Mouse (Mus musculus) heart, adult 2 months (tissue): ENCODE results near the gene Spag16.

Experiments
- CTCF ChIP-seq: fragments of 200-600 bp; IDR thresholded peaks from 2 replicates; pipeline ENCODE4 v1.8.1; 2022; ENCODE audit warnings: antibody characterized with exemption, mild to moderate bottlenecking, moderate library complexity
- EP300 ChIP-seq: fragments of 200-500 bp; IDR thresholded peaks from 2 replicates; pipeline ENCODE4 v1.6.1; 2011; ENCODE audit warnings: low read depth, low read length, control low read depth; ENCODE audit not compliant: insufficient read depth
- POLR2A ChIP-seq: fragments of 200-500 bp; IDR thresholded peaks from 2 replicates; pipeline ENCODE4 v1.6.1; 2011; ENCODE audit warnings: mild to moderate bottlenecking, low read depth, low read length, control low read depth; ENCODE audit not compliant: insufficient read depth

DNA sequence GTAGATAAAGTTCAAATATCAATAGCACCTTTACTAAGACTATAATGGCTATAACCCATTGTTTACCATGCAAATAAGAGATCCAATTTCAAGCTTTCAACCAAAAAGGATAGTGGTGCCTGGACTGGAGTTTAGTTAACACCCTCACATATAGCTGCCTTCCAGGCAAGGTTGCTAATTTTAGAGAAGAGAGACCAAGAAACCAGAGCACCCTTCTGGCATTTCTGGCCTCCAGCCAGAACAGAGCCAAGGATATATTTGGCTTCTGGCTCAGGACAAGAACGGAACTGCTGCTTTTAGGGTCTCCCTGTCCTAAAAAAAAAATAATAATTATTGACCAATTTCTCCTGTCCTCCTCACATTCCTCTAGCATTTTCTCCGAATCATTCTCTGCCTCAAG lies 703.0 kb downstream of the Spag16 start:
- TF ChIP-seq CTCF (peak; percentile 15; the same call in 1 of the 2 replicates), EP300 (no peak), POLR2A (no peak)
